Mouse (Mus musculus) ES-Bruce4 (cell line): Measurements from ENCODE around the gene Cdh11.

ENCODE experiments used
- CTCF ChIP-seq: IDR thresholded peaks from one replicate; pipeline ENCODE4 v1.8.1; 2011; ENCODE audit warnings: low read depth, low read length
- EP300 ChIP-seq: IDR thresholded peaks from 2 replicates; pipeline ENCODE4 v1.6.1; 2011; ENCODE audit warnings: low read depth, low read length; ENCODE audit not compliant: insufficient read depth

DNA sequence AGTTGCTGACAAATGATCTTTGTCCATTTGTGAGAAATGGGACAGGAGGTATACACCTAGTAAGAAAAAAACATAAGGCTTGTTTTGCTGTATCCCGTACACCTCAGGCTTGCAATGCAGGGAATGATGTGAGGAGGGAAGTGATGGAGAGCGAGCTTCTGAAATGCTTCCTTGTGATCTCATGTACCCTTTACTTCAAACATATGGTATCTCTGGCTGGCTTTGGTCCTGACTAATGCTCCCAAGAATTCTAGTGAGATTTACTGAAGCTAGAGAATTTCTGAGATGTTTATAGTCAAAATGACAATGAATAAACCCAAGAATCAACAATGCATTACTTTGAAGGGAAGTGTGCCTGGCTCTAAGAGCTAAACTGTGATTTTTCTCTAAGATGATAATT lies 14.0 kb downstream of the Cdh11 start:
- TF ChIP-seq CTCF, result no peak
- TF ChIP-seq EP300, result no peak
